Mouse (Mus musculus) thymus, postnatal 36 days (tissue): ENCODE results near the gene Arl8a.
"Not testable (repeated sequence)": the region's sequence is repeated elsewhere in the genome, so short reads cannot be mapped to it uniquely, and the experiment has no call there.

ENCODE experiments used
- DNase-seq, 2 experiments: peaks; one replicate each; pipeline ENCODE4 v3.0.0; 2022; ENCODE audit warnings: mixed read lengths in 2 of 2

Arl8a gene

GRCm38 (mm10) chr1:135146077-135146945 lies at the start of gene Arl8a:
Gene Arl8a, plus strand, starts transcription at chr1:135146824.
- DNase-seq = peak; percentile 84 to 88

- no peak for DNase-seq
Measured at GRCm38 (mm10) chr1:135097441-135097840, 49.2 kb upstream of the Arl8a start.

GRCm38 (mm10) chr1:135098441-135098840 lies 48.2 kb upstream of the Arl8a start:
- DNase-seq = no peak

- no peak for DNase-seq
Measured at GRCm38 (mm10) chr1:135100400-135100799, 46.2 kb upstream of the Arl8a start.

GRCm38 (mm10) chr1:135105124-135105523 lies 41.5 kb upstream of the Arl8a start, which contains the start of gene Lgr6:
Gene Lgr6, minus strand, starts transcription at chr1:135105276.
- peak; percentile 26 to 56 for DNase-seq

GRCm38 (mm10) chr1:135105951-135106350 lies 40.7 kb upstream of the Arl8a start:
- DNase-seq = peak; percentile 75 to 76

GRCm38 (mm10) chr1:135108611-135109010 lies 38.0 kb upstream of the Arl8a start:
- peak; percentile 48 to 52 for DNase-seq

GRCm38 (mm10) chr1:135110075-135110474 lies 36.5 kb upstream of the Arl8a start:
- peak; percentile 68 to 78 for DNase-seq

GRCm38 (mm10) chr1:135111271-135111670 lies 35.4 kb upstream of the Arl8a start:
- not testable (repeated sequence) for DNase-seq

GRCm38 (mm10) chr1:135112661-135113060 lies 34.0 kb upstream of the Arl8a start:
- peak; percentile 62 to 65 for DNase-seq

- DNase-seq = no peak
Measured at GRCm38 (mm10) chr1:135124573-135125363, 21.9 kb upstream of the Arl8a start.

GRCm38 (mm10) chr1:135125990-135126389 lies 20.6 kb upstream of the Arl8a start:
- no peak for DNase-seq

- DNase-seq = no peak
Measured at GRCm38 (mm10) chr1:135126443-135127027, 20.1 kb upstream of the Arl8a start.

- DNase-seq = peak; percentile 40 to 71
Measured at GRCm38 (mm10) chr1:135128011-135128441, 18.6 kb upstream of the Arl8a start.

GRCm38 (mm10) chr1:135128986-135129385 lies 17.6 kb upstream of the Arl8a start:
- peak; percentile 57 for DNase-seq

- DNase-seq = peak; percentile 49 to 64
Measured at GRCm38 (mm10) chr1:135129543-135130183, 17.0 kb upstream of the Arl8a start.

GRCm38 (mm10) chr1:135130376-135131018 lies 16.1 kb upstream of the Arl8a start:
- DNase-seq = no peak

- DNase-seq = peak; percentile 76 to 85
Measured at GRCm38 (mm10) chr1:135131034-135131433, 15.6 kb upstream of the Arl8a start.

- peak; percentile 66 to 70 for DNase-seq
Measured at GRCm38 (mm10) chr1:135131560-135131959, 15.1 kb upstream of the Arl8a start.

GRCm38 (mm10) chr1:135132473-135132872 lies 14.2 kb upstream of the Arl8a start, which contains the start of gene Ptpn7:
Gene Ptpn7, plus strand, starts transcription at chr1:135132700.
- DNase-seq = peak; percentile 97

GRCm38 (mm10) chr1:135132893-135133369 lies 13.7 kb upstream of the Arl8a start:
- peak; percentile 86 to 92 for DNase-seq
